Comparison of ENCODE assay signal across 20 mouse cellular contexts in genomic region chr10:115921032-115921431, GRCm38 (mm10).
DNase-seq lines count a peak whose midpoint lies in the region; ATAC-seq and TF ChIP-seq lines count a peak whose summit lies in the region.
"Had no signal": no experiment of that assay in that cellular context is flagged by ENCODE, and none has a peak within 500 bp of the region (broad histone marks: within the 10 kb centered on the region; RNA-seq: fewer than 3 reads in every experiment).

No protein-coding gene starts in this region.

- H3K4me1 ChIP-seq in kidney, postnatal 0 days (replicated peaks; ENCODE audit: insufficient read depth, low read length): no peaks in the 10 kb centered on the region
- no peaks in the 10 kb centered on the region for H3K4me1 ChIP-seq in kidney, embryonic 14.5 days (ENCODE audit: control insufficient read depth, insufficient read depth, low read length)
- H3K4me1 ChIP-seq: heart, embryonic 12.5 days; liver, embryonic 13.5 days; neural tube, embryonic 15.5 days; stomach, embryonic 15.5 days had no signal

- TF ChIP-seq CTCF in kidney, postnatal 0 days (IDR thresholded peaks at IDR 0.05; ENCODE audit: low read depth): peak; percentile 52

- H3K4me2 ChIP-seq in kidney, postnatal 0 days (ENCODE audit: low read length): no peak overlapping the region
- H3K4me2 ChIP-seq in kidney, embryonic 14.5 days (replicated peaks; ENCODE audit: low read depth, low read length): no peak overlapping the region
- H3K4me2 ChIP-seq: heart, embryonic 12.5 days; liver, embryonic 13.5 days; neural tube, embryonic 15.5 days; stomach, embryonic 15.5 days had no signal

- WGBS in kidney, postnatal 0 days: 85% methylated on average over 6 of the region's 6 CpGs
- 86% methylated on average over 6 of the region's 6 CpGs for WGBS in kidney, embryonic 14.5 days

- no peak overlapping the region for H3K4me3 ChIP-seq in kidney, postnatal 0 days (replicated peaks; ENCODE audit: low read depth, low read length)
- H3K4me3 ChIP-seq in kidney, embryonic 14.5 days (ENCODE audit: low read length): no peak overlapping the region
- H3K4me3 ChIP-seq: heart, embryonic 12.5 days; liver, embryonic 13.5 days; neural tube, embryonic 15.5 days; stomach, embryonic 15.5 days had no signal

- no peaks in the 10 kb centered on the region for H3K9me3 ChIP-seq in kidney, postnatal 0 days (replicated peaks; ENCODE audit: low read length)
- H3K9me3 ChIP-seq in kidney, embryonic 14.5 days (ENCODE audit: control insufficient read depth, low read length): no peaks in the 10 kb centered on the region
- H3K9me3 ChIP-seq: heart, embryonic 12.5 days; liver, embryonic 13.5 days; neural tube, embryonic 15.5 days; stomach, embryonic 15.5 days had no signal

- no peaks in the 10 kb centered on the region for H3K36me3 ChIP-seq in kidney, postnatal 0 days (ENCODE audit: insufficient read depth, low read length)
- H3K36me3 ChIP-seq in kidney, embryonic 14.5 days (ENCODE audit: control insufficient read depth, insufficient read depth, low read length): no peaks in the 10 kb centered on the region
- H3K36me3 ChIP-seq: heart, embryonic 12.5 days; liver, embryonic 13.5 days; neural tube, embryonic 15.5 days; stomach, embryonic 15.5 days had no signal

- no peaks in the 10 kb centered on the region for H3K27me3 ChIP-seq in kidney, postnatal 0 days (ENCODE audit: insufficient read depth, low read length)
- no peaks in the 10 kb centered on the region for H3K27me3 ChIP-seq in kidney, embryonic 14.5 days (ENCODE audit: control insufficient read depth, insufficient read depth, low read length)
- H3K27me3 ChIP-seq: heart, embryonic 12.5 days; liver, embryonic 13.5 days; neural tube, embryonic 15.5 days; stomach, embryonic 15.5 days had no signal

- H3K27ac ChIP-seq in kidney, postnatal 0 days: no peak overlapping the region
- no peak overlapping the region for H3K27ac ChIP-seq in kidney, embryonic 14.5 days (ENCODE audit: low read depth, low read length)
- H3K27ac ChIP-seq: liver, embryonic 13.5 days; neural tube, embryonic 15.5 days; stomach, embryonic 15.5 days had no signal

- ATAC-seq in kidney, postnatal 0 days (replicated peaks; ENCODE audit: low FRiP score, low read depth): no peak
- ATAC-seq in kidney, embryonic 14.5 days (ENCODE audit: low FRiP score, low TSS enrichment): no peak
- ATAC-seq: forebrain, embryonic 14.5 days had no signal

- H3K9ac ChIP-seq in kidney, postnatal 0 days (ENCODE audit: low read depth, low read length): no peak overlapping the region
- H3K9ac ChIP-seq in kidney, embryonic 14.5 days (ENCODE audit: low read depth, low read length): no peak overlapping the region
- H3K9ac ChIP-seq: heart, embryonic 12.5 days; liver, embryonic 13.5 days; neural tube, embryonic 15.5 days; stomach, embryonic 15.5 days had no signal

- peak; percentile 4 for DNase-seq in cerebellum, adult 8-10 months
- no peak for DNase-seq in cerebellum, postnatal 4 days (ENCODE audit: low spot score in 2 of 2)
- no peak for DNase-seq in kidney, postnatal 0 days (ENCODE audit: low spot score)
- peak; percentile 59 for DNase-seq in brain, adult 2 months (ENCODE audit: low read depth, low spot score)
- peak; percentile 6 to 13 for DNase-seq in cerebellum, postnatal 25 days
- no peak for DNase-seq in thymus, postnatal 25 days
- DNase-seq: adrenal gland, postnatal 25 days; gastrocnemius, postnatal 14 days; heart, adult 18-20 months; heart, postnatal 10 days; kidney, adult 2 months; kidney, postnatal 25 days; liver, embryonic 13.5 days; lung, adult 2 months; lung, postnatal 4 days had no signal

Comparison
In these comparisons a context has a peak if more than half of its experiments do, and no peak if none do; other contexts are left out.
1. DNase-seq: peak in cerebellum, adult 8-10 months (single experiment), brain, adult 2 months (single experiment) and cerebellum, postnatal 25 days (2 of 2); none in cerebellum, postnatal 4 days (0 of 2), kidney, postnatal 0 days (single experiment) and thymus, postnatal 25 days (single experiment).